Comparison of ENCODE assay signal across 14 mouse cellular contexts in genomic region chr17:8841897-8842540, GRCm38 (mm10).
DNase-seq lines count a peak whose midpoint lies in the region; ATAC-seq and TF ChIP-seq lines count a peak whose summit lies in the region.
"Had no signal": no experiment of that assay in that cellular context is flagged by ENCODE, and none has a peak within 500 bp of the region (broad histone marks: within the 10 kb centered on the region; RNA-seq: fewer than 3 reads in every experiment).

No protein-coding gene starts in this region.

- TF ChIP-seq POLR2A in kidney, adult 2 months (IDR thresholded peaks at IDR 0.05; ENCODE audit: low read depth, low read length), result no peak
- no peak for TF ChIP-seq POLR2A in brain, embryonic 14.5 days (IDR thresholded peaks at IDR 0.05; ENCODE audit: borderline replicate concordance, extremely low read depth, insufficient read depth, insufficient read length, poor library complexity, severe bottlenecking)

- H3K4me3 ChIP-seq in kidney, adult 2 months (ENCODE audit: insufficient read depth, low read depth, low read length), result no peak overlapping the region
- H3K4me3 ChIP-seq in kidney, embryonic 14.5 days (ENCODE audit: low read length), result no peak overlapping the region
- H3K4me3 ChIP-seq: erythroblast, embryonic 14.5 days; neural tube, embryonic 13.5 days had no signal

- H3K36me3 ChIP-seq in kidney, adult 2 months (ENCODE audit: control insufficient read depth, insufficient read depth, low read length), result no peaks in the 10 kb centered on the region
- H3K36me3 ChIP-seq in kidney, embryonic 14.5 days (ENCODE audit: control insufficient read depth, insufficient read depth, low read length), result no peaks in the 10 kb centered on the region
- H3K36me3 ChIP-seq: neural tube, embryonic 13.5 days had no signal

- TF ChIP-seq CTCF in kidney, adult 2 months (conservative IDR thresholded peaks at IDR 0.05; ENCODE audit: insufficient read depth, insufficient read length, low read depth, low read length), result no peak
- no peak for TF ChIP-seq CTCF in brain, embryonic 14.5 days (IDR thresholded peaks at IDR 0.05; ENCODE audit: borderline replicate concordance, extremely low read depth, insufficient read depth, insufficient read length)

- WGBS in kidney, adult 2 months, result 44% methylated on average over 8 of the region's 8 CpGs
- WGBS in kidney, embryonic 14.5 days, result 69% methylated on average over 8 of the region's 8 CpGs

- no peaks in the 10 kb centered on the region for H3K9me3 ChIP-seq in kidney, embryonic 14.5 days (ENCODE audit: control insufficient read depth, low read length)
- H3K9me3 ChIP-seq: neural tube, embryonic 13.5 days had no signal

- ATAC-seq in kidney, embryonic 14.5 days (ENCODE audit: low FRiP score, low TSS enrichment), result no peak
- peak; percentile 35 to 46 for ATAC-seq in hematopoietic stem cell, adult 5-6 weeks (replicated peaks in 1 of 2; ENCODE audit: insufficient read depth in 1 of 2, low FRiP score in 2 of 2, low TSS enrichment in 1 of 2, low read depth in 1 of 2, poor library complexity in 2 of 2, severe bottlenecking in 2 of 2)
- no peak for ATAC-seq in monocyte, adult 5-6 weeks (replicated peaks; ENCODE audit: insufficient number of reproducible peaks, low FRiP score, low TSS enrichment, poor library complexity, severe bottlenecking)

- no peak overlapping the region for H3K9ac ChIP-seq in kidney, embryonic 14.5 days (ENCODE audit: low read depth, low read length)
- H3K9ac ChIP-seq: liver, embryonic 14.5 days; neural tube, embryonic 13.5 days had no signal

- H3K27ac ChIP-seq in kidney, adult 2 months (ENCODE audit: insufficient read depth, low read depth, low read length), result peak overlapping the region; percentile 21; the same call in 1 of the 2 replicates
- no peak overlapping the region for H3K27ac ChIP-seq in kidney, embryonic 14.5 days (ENCODE audit: low read depth, low read length)
- H3K27ac ChIP-seq: liver, embryonic 14.5 days had no signal

- DNase-seq in kidney, adult 2 months, result peak; percentile 19
- peak; percentile 27 for DNase-seq in brain, embryonic 14.5 days (ENCODE audit: low read depth)
- peak; percentile 58 for DNase-seq in cerebellum, adult 9-10 months
- DNase-seq in thymus, postnatal 4 days, result no peak
- DNase-seq in urinary bladder, adult 2 months (ENCODE audit: low spot score), result no peak
- DNase-seq: left cerebral cortex, postnatal 4 days; thymus, postnatal 36 days had no signal

- no peak overlapping the region for H3K4me2 ChIP-seq in kidney, embryonic 14.5 days (replicated peaks; ENCODE audit: low read depth, low read length)
- H3K4me2 ChIP-seq: neural tube, embryonic 13.5 days had no signal

- H3K27me3 ChIP-seq in kidney, adult 2 months (replicated peaks; ENCODE audit: control insufficient read depth, insufficient read depth, low read length), result no peaks in the 10 kb centered on the region
- no peaks in the 10 kb centered on the region for H3K27me3 ChIP-seq in kidney, embryonic 14.5 days (ENCODE audit: control insufficient read depth, insufficient read depth, low read length)
- H3K27me3 ChIP-seq: CH12.LX; neural tube, embryonic 13.5 days had no signal

- no peaks in the 10 kb centered on the region for H3K4me1 ChIP-seq in kidney, adult 2 months (ENCODE audit: control insufficient read depth, insufficient read depth, low read length)
- peaks cover 10% of the 10 kb centered on the region; the same call in 1 of the 2 replicates for H3K4me1 ChIP-seq in kidney, embryonic 14.5 days (ENCODE audit: control insufficient read depth, insufficient read depth, low read length)

Comparison
In these comparisons a context has a peak if more than half of its experiments do, and no peak if none do; other contexts are left out.
1. DNase-seq: peak in kidney, adult 2 months (single experiment), brain, embryonic 14.5 days (single experiment) and cerebellum, adult 9-10 months (single experiment); none in thymus, postnatal 4 days (single experiment) and urinary bladder, adult 2 months (single experiment).
2. ATAC-seq: peak in hematopoietic stem cell, adult 5-6 weeks (2 of 2); none in kidney, embryonic 14.5 days (single experiment) and monocyte, adult 5-6 weeks (single experiment).